Mouse (Mus musculus) stomach, embryonic 15.5 days (tissue): ENCODE data around the gene Cep290. TPM values are rescaled to one million over a fixed set of nuclear protein-coding genes. Genes with fewer than 3 reads are reported as not detected.

Experiments
- ATAC-seq: fragments of 200-750 bp; cut with Nextera tagmentation; 2 replicates; pipeline ENCODE4 v1.8.0; 2017; ENCODE audit warnings: low read depth, moderate number of reproducible peaks, moderate TSS enrichment; ENCODE audit not compliant: insufficient read depth, low FRiP score
- H3K27ac ChIP-seq: fragments of 300-500 bp; sonication (generic); 2 replicates; pipeline ENCODE4 v1.5.1; 2015; ENCODE audit warnings: mild to moderate bottlenecking, inconsistent platforms
- H3K27me3 ChIP-seq: fragments of 300-500 bp; sonication (generic); replicated peaks from 2 replicates; pipeline ENCODE4 v1.6.1; 2015; ENCODE audit warnings: inconsistent platforms
- H3K36me3 ChIP-seq: fragments of 300-500 bp; sonication (generic); 2 replicates; pipeline ENCODE4 v1.6.1; 2015; ENCODE audit warnings: inconsistent platforms
- H3K4me1 ChIP-seq: fragments of 300-500 bp; sonication (generic); 2 replicates; pipeline ENCODE4 v1.6.1; 2015; ENCODE audit warnings: inconsistent platforms
- H3K4me2 ChIP-seq: fragments of 300-500 bp; sonication (generic); 2 replicates; pipeline ENCODE4 v1.6.1; 2015; ENCODE audit warnings: mild to moderate bottlenecking, inconsistent platforms
- H3K4me3 ChIP-seq: fragments of 300-500 bp; sonication (generic); replicated peaks from 2 replicates; pipeline ENCODE4 v1.5.1; 2015; ENCODE audit warnings: inconsistent platforms
- H3K9ac ChIP-seq: fragments of 300-500 bp; sonication (generic); 2 replicates; pipeline ENCODE4 v1.6.1; 2015; ENCODE audit warnings: inconsistent platforms
- H3K9me3 ChIP-seq: fragments of 300-500 bp; sonication (generic); 2 replicates; pipeline ENCODE4 v1.6.1; 2016; ENCODE audit warnings: inconsistent platforms
- WGBS: fragments of 180-500 bp; shearing (Covaris S2); methylation state at CpG from one replicate; pipeline ENCODE4 v1.1.7; 2015; 5-methylcytosine and 5-hydroxymethylcytosine counted together
- polyA plus RNA-seq: library from polyadenylated mRNA; unstranded; fragments of >200 nt; fragmentation: Nextera tagmentation; extraction: Ambion mirVana; gene quantifications from 2 replicates; pipeline ENCODE4 v1.2.1, GENCODE M21; 2015

Gene Cep290
- polyA plus RNA-seq, 1 experiment from 2014 or later: 6.0 TPM

DNA sequence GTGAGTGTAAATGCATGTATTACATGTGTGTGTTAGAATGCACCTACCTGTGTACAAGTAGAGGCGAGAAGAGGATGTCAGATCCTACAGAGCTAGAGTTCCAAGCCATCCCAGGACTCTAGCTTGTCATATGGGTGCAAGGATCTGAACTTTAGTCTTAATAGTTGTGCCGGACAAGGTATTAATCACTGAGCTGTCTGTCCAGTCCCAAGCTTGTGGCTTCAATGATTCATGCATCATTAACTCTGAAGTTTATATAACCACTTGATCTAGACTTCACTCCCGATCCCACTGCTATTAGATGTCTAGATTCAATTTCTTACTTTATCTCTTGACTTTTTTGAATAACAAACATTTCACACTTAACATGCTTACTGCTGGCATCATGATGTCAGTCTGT lies 111.0 kb downstream of the Cep290 start:
- no peaks in the 10 kb centered on the region for H3K27me3 ChIP-seq
- H3K9ac ChIP-seq: no peak overlapping the region
- no peak overlapping the region for H3K4me2 ChIP-seq
- H3K27ac ChIP-seq: no peak overlapping the region
- 68% methylated on average over 3 of the region's 3 CpGs for WGBS
- no peaks in the 10 kb centered on the region for H3K36me3 ChIP-seq
- no peaks in the 10 kb centered on the region for H3K9me3 ChIP-seq
- no peak overlapping the region for H3K4me3 ChIP-seq
- no peaks in the 10 kb centered on the region for H3K4me1 ChIP-seq
- ATAC-seq: no peak

DNA sequence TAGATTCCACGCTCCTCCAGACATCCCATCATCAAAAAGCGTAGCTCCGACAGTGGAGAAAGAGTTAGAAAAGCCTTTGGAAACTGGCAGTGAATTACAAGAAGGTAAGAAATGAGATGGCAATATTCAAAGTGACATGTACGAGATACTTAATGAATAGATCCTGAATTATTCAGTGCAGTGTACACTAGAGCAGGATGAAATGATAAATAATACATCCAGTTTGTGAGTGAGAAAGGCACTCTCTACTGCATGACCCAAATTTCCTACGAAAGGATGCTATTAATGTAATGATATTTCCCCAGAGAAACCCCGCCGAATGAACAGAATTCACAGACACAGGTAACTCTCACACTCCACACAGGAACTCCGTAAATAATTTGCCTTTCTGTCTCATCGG lies 116.2 kb downstream of the Cep290 start:
- 89% methylated on average over 9 of the region's 9 CpGs for WGBS
- no peak overlapping the region for H3K27ac ChIP-seq
- no peak for ATAC-seq

DNA sequence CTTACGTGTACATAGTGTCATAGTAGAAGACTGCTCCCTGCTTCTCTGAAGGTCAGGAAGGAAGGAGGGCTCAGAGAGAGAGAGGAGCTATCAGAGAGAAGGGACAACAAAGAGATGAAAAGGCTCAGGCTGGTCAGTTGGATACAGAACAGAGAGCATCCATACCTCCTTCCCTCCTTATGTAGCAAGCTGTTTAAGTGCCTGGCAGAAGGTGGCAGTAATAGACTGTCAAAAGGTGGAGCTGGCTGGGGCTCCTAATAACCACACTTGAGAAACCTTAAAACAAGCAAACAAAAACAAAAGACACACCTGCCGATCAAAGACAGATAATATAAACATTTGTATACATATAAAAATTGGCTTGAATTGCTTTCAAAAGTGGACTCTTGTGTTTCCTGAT lies 116.9 kb downstream of the Cep290 start:
- Histone ChIP-seq H3K9ac (no peak overlapping the region), H3K36me3 (no peaks in the 10 kb centered on the region), H3K4me3 (no peak overlapping the region), H3K4me2 (no peak overlapping the region), H3K27me3 (no peaks in the 10 kb centered on the region), H3K9me3 (no peaks in the 10 kb centered on the region), H3K4me1 (no peaks in the 10 kb centered on the region), H3K27ac (no peak overlapping the region)
- ATAC-seq: no peak
- WGBS: 61% methylated on average over 2 of the region's 2 CpGs

More for the DNA sequence above, 116.2 kb downstream of the Cep290 start:
- Histone ChIP-seq H3K27me3 (no peaks in the 10 kb centered on the region), H3K9ac (no peak overlapping the region), H3K9me3 (no peaks in the 10 kb centered on the region), H3K36me3 (no peaks in the 10 kb centered on the region), H3K4me2 (no peak overlapping the region), H3K4me1 (no peaks in the 10 kb centered on the region), H3K4me3 (no peak overlapping the region)

DNA sequence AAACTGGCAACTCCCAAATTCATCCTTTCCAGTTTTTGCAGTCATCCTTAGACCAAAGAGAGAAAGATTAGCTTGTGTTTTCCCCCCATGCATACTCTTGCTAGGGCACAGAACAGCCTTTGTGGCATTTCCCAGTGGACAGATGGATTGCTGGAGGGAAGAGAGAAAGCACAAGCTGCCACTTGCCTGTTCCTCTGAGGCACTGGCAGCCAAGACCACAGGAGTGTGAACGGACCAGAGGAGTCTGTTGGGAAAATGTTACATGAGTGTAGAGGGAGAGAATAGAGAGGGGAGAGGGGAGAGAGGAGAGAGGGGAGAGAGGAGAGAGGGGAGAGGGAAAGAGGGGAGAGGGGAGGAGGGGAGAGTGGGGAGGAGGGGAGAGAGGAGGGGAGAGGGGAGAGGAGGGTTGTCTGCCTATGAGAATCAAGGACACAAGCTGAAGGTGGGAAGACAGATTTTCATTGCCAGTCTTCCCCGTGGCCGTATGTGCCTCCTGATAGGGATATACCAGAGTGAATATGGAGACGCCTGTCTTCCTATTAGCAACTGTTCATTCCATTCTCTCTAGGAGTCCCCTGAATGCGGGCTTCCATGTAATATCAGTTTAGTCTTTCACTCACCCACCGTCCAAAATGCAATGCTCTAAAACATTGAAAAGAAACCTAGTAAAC lies 130.0 kb downstream of the Cep290 start:
- H3K9me3 ChIP-seq: no peaks in the 10 kb centered on the region
- no peaks in the 10 kb centered on the region for H3K27me3 ChIP-seq
- ATAC-seq: no peak
- no peaks in the 10 kb centered on the region for H3K36me3 ChIP-seq
- WGBS: 71% methylated on average over 6 of the region's 6 CpGs
- no peak overlapping the region for H3K4me2 ChIP-seq
- no peak overlapping the region for H3K4me3 ChIP-seq
- H3K4me1 ChIP-seq: no peaks in the 10 kb centered on the region
- H3K9ac ChIP-seq: no peak overlapping the region
- H3K27ac ChIP-seq: no peak overlapping the region

DNA sequence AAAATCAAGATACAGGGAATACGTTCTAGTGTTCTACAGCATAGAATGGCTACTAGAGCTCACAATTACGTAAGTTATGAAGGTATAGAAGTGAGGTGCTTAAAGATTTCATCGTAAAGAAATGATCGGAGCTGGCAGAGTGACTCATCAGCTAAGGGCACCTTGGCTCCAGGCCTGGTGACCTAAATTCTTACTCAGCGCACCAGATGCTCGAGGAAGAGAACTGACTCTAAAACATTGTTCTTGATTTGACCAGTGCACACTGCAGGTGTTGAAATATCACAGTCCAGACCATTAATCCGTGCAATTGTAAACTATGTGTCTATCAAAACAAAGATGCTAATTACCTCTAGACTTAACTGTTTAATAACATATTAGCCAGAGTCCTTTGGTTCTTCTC lies 132.1 kb downstream of the Cep290 start:
- Histone ChIP-seq H3K36me3 (no peaks in the 10 kb centered on the region), H3K27me3 (no peaks in the 10 kb centered on the region), H3K27ac (no peak overlapping the region), H3K4me2 (no peak overlapping the region), H3K4me1 (no peaks in the 10 kb centered on the region), H3K9ac (no peak overlapping the region), H3K9me3 (no peaks in the 10 kb centered on the region), H3K4me3 (no peak overlapping the region)
- ATAC-seq: no peak
- WGBS: 67% methylated on average over 7 of the region's 7 CpGs

DNA sequence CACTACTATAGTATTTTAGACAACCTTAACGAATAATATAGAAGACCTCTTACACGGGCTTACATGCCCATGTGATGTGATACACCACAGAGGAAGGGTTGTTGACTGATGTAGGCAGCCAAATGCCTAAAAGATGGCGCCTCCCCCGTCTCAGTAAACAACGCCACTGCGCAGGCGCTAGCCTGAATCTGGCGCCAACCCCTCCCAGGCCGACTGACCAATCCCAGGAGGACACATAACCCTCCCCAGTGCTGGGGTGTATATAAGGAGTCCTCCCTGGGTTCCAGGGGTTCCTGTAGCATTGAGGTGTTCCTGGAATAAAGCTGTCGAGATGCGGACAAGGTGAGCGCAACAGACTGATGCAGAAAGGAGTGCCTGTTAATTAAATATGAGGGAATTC lies 132.7 kb downstream of the Cep290 start:
- Histone ChIP-seq H3K4me3 (no peak overlapping the region), H3K9me3 (no peaks in the 10 kb centered on the region), H3K9ac (no peak overlapping the region), H3K27me3 (no peaks in the 10 kb centered on the region), H3K27ac (no peak overlapping the region), H3K4me1 (no peaks in the 10 kb centered on the region), H3K4me2 (no peak overlapping the region), H3K36me3 (no peaks in the 10 kb centered on the region)
- no peak for ATAC-seq
- 91% methylated on average over 12 of the region's 12 CpGs for WGBS

DNA sequence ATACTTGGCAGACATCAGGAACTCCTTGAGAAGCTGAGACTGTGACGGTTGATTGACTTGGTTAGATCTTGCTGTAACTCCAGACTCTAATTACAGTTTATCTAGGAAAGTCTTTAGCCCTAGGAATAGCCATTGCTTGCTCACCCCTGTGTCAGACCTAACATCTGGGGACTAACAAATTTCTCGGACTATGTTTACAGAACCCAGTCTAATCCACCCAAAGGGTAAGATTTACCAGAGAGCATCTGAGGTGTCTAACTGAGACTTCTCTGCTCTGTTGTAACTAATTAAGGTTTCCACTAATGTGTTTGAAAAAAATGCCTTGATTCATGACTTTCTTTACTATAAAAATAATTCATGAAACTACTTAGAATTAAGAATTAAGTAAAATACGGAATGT lies 135.1 kb downstream of the Cep290 start:
- Histone ChIP-seq H3K4me1 (no peaks in the 10 kb centered on the region), H3K27ac (no peak overlapping the region), H3K9ac (no peak overlapping the region), H3K4me3 (no peak overlapping the region), H3K36me3 (no peaks in the 10 kb centered on the region), H3K27me3 (no peaks in the 10 kb centered on the region), H3K9me3 (no peaks in the 10 kb centered on the region), H3K4me2 (no peak overlapping the region)
- WGBS: 57% methylated on average over 3 of the region's 3 CpGs
- ATAC-seq: no peak

Other genes with a start within 250 kb of the Cep290 start
- not detected in 2 replicates for gene Gm4301, start 151.9 kb upstream of the Cep290 start, polyA plus RNA-seq
- not detected in 2 replicates for gene Gm4302, start 146.7 kb upstream of the Cep290 start, polyA plus RNA-seq
- not detected in 2 replicates for gene Gm4303, start 141.6 kb upstream of the Cep290 start, polyA plus RNA-seq
- not detected in 2 replicates for gene Gm4305, start 136.5 kb upstream of the Cep290 start, polyA plus RNA-seq
- not detected in 2 replicates for gene Gm4307, start 126.2 kb upstream of the Cep290 start, polyA plus RNA-seq
- not detected in 2 replicates for gene Gm4312, start 105.0 kb upstream of the Cep290 start, polyA plus RNA-seq
- 22.2 and 22.5 TPM in 2 replicates for gene Tmtc3, start 208 bp upstream of the Cep290 start, polyA plus RNA-seq
- gene 4930430F08Rik, start 102.9 kb downstream of the Cep290 start, polyA plus RNA-seq: 7.1 and 8.1 TPM in 2 replicates
- not detected in 2 replicates for gene 1700017N19Rik, start 102.9 kb downstream of the Cep290 start, polyA plus RNA-seq